13 mouse cellular contexts compared by ENCODE assay signal in the genomic region with DNA sequence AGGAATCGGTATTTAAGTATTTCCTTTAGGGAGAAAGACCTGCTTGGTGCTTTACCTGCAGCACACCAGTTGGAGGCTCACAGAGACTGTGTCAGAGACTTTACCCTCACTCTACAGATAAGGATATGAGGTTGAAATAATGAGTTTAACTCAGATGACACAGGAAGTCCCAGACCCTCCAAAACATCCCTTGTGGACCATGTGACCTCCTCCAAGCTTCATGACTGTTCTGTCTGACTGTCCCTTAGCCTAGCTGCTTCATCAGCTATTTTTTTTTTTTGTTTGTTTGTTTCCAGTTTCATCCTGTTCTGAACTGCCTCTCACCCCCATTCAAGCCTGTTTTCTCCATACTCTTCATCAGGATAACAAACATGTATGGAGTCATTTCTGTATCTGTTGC. TPM values are rescaled to one million over a fixed set of nuclear protein-coding genes. Genes with fewer than 3 reads are reported as not detected.
"Had no signal": no experiment of that assay in that cellular context is flagged by ENCODE, and none has a peak within 500 bp of the region (broad histone marks: within the 10 kb centered on the region; RNA-seq: fewer than 3 reads in every experiment).

No protein-coding gene starts in this region.

- H3K9ac ChIP-seq: kidney, embryonic 15.5 days; liver, embryonic 15.5 days; lung, embryonic 15.5 days; midbrain, embryonic 12.5 days had no signal

- H3K4me2 ChIP-seq: kidney, embryonic 15.5 days; liver, embryonic 15.5 days; lung, embryonic 15.5 days; midbrain, embryonic 12.5 days had no signal

- DNase-seq: kidney, adult 2 months; kidney, postnatal 14 days; right cerebral cortex, postnatal 14 days; thymus, postnatal 36 days had no signal

- H3K36me3 ChIP-seq: kidney, embryonic 15.5 days; limb, embryonic 10.5 days; liver, embryonic 15.5 days; lung, embryonic 15.5 days; midbrain, embryonic 12.5 days had no signal

- H3K9me3 ChIP-seq: kidney, embryonic 15.5 days; limb, embryonic 10.5 days; liver, embryonic 15.5 days; lung, embryonic 15.5 days; midbrain, embryonic 12.5 days had no signal

- ATAC-seq: midbrain, embryonic 16.5 days had no signal

- H3K4me3 ChIP-seq: kidney, embryonic 15.5 days; left cerebral cortex, adult 2 months; limb, embryonic 10.5 days; liver, embryonic 15.5 days; lung, embryonic 15.5 days; midbrain, embryonic 12.5 days had no signal

- H3K4me1 ChIP-seq: limb, embryonic 10.5 days; liver, embryonic 15.5 days; midbrain, embryonic 12.5 days had no signal

- H3K27ac ChIP-seq: kidney, embryonic 15.5 days; left cerebral cortex, adult 2 months; limb, embryonic 10.5 days; liver, embryonic 15.5 days; lung, embryonic 15.5 days; midbrain, embryonic 12.5 days had no signal

- H3K27me3 ChIP-seq: kidney, embryonic 15.5 days; liver, embryonic 15.5 days; lung, embryonic 15.5 days; midbrain, embryonic 12.5 days had no signal

RNA-seq across cellular contexts. Expression of gene Tmem236, which starts 58.6 kb away (rescaled TPM):
- total RNA-seq: left cerebral cortex, postnatal 14 days had no signal
- polyA plus RNA-seq: limb, embryonic 10.5 days; lung, embryonic 15.5 days; spleen, adult 2 months had no signal
